Mouse (Mus musculus) c-Kit-positive CD71-positive TER-119-negative erythroid progenitor cells, embryonic 14.5 days (primary cell): ENCODE data around the gene Taf1c.

Source experiments
- DNase-seq: peaks from one replicate; pipeline ENCODE4 v3.0.0-alpha.2; 2013; ENCODE audit warnings: low read depth

The Taf1c gene

GRCm38 (mm10) chr8:119572411-119572810 lies 32.6 kb downstream of the Taf1c start:
- DNase-seq = no peak

- no peak for DNase-seq
Measured at GRCm38 (mm10) chr8:119571135-119571534, 33.9 kb downstream of the Taf1c start.

GRCm38 (mm10) chr8:119569881-119570280 lies 35.1 kb downstream of the Taf1c start:
- DNase-seq = no peak

GRCm38 (mm10) chr8:119568951-119569350 lies 36.1 kb downstream of the Taf1c start:
- no peak for DNase-seq

GRCm38 (mm10) chr8:119568251-119568650 lies 36.8 kb downstream of the Taf1c start:
- no peak for DNase-seq

GRCm38 (mm10) chr8:119566367-119566766 lies 38.7 kb downstream of the Taf1c start:
- no peak for DNase-seq

GRCm38 (mm10) chr8:119563849-119564251 lies 41.2 kb downstream of the Taf1c start:
- no peak for DNase-seq

- no peak for DNase-seq
Measured at GRCm38 (mm10) chr8:119559402-119559720, 45.7 kb downstream of the Taf1c start.

- DNase-seq = peak; percentile 91
Measured at GRCm38 (mm10) chr8:119558603-119559401, 46.2 kb downstream of the Taf1c start, which contains the start of gene Mbtps1. Mbtps1 (minus strand) TSS chr8:119558735.

- no peak for DNase-seq
Measured at GRCm38 (mm10) chr8:119557821-119558602, 47.0 kb downstream of the Taf1c start.

- no peak for DNase-seq
Measured at GRCm38 (mm10) chr8:119557132-119557531, 47.9 kb downstream of the Taf1c start.

- no peak for DNase-seq
Measured at GRCm38 (mm10) chr8:119555861-119556260, 49.2 kb downstream of the Taf1c start.

GRCm38 (mm10) chr8:119552967-119553366 lies 52.1 kb downstream of the Taf1c start:
- DNase-seq = no peak

- no peak for DNase-seq
Measured at GRCm38 (mm10) chr8:119548560-119549113, 56.4 kb downstream of the Taf1c start.
